Mouse (Mus musculus): ENCODE results near the gene Ndufs8. TPM values are rescaled to one million over a fixed set of nuclear protein-coding genes. Genes with fewer than 3 reads are reported as not detected.
"Not testable (repeated sequence)": the region's sequence is repeated elsewhere in the genome, so short reads cannot be mapped to it uniquely, and the experiment has no call there.

The Ndufs8 gene
- total RNA-seq (2015; ENCODE audit: low replicate concordance) (55.8 and 64.4 TPM in 2 replicates), total RNA-seq (2017; ENCODE audit: low replicate concordance) (11.0 and 14.0 TPM in 2 replicates)

DNA sequence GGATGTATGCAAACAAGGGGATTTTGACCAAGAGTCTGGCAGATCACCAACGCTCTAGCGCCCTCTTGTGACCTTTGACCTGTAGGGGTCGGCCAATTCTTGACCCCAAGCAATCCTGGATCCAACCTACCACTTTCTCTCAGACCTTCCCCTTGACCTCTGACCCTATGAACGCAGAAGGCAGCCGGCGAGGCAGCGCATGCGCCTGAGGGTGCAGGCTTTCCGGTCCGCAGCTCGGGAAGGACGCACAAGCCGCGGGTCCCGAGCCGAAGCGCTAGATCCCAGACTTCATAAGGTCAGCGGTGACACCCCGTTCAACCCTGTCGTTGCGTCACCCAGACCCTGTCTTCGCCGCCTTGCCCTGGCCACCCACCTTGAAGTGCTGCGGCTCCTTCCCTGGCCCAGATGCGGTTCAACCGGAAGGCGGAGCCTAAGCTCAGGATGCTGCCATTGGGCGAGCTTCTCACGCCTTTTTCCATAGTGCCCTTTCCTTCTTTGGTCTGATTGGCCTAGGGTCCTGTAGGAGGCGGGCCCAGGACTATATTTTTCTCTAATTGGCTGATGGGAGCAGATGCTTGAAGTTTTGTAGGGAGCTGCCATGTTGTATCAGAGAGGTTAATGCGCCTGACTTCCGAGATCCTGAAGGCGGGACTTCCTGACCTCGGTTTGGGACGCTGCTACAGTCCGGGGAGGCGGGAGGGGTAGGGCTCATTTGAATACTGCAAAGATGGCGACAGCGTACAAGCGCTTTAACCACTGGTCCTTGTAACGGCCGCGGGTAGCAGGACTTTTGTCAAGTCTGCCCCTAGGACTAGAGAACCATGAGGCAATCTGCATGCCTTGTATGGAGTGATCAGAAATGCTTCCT lies at the start of gene Ndufs8:
TSS of gene Ndufs8 (minus strand) at position 438 of the 868 bp plus-strand sequence.
- ATAC-seq (replicated peaks; ENCODE audit: low FRiP score, poor library complexity, severe bottlenecking): peak; percentile 93

DNA sequence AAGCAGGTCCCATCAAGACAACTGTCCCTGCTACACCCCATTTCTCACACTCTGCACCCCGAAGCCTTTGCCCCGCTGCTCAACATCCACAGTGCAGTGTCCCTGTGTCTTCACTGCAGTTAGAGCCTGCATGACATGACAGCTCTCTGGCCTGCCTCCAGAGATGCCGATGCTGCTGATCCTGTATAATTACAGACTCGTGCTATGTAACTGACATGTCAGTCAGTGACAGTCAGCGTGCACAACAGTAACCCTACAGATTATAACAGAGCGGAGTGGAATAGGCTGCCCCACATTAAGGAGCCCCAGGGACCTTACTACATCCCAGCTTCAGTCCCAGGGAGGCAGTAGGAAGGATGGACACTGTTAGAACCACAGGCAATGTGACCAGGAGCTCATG lies 49.2 kb upstream of the Ndufs8 start:
- not testable (repeated sequence) for ATAC-seq (replicated peaks; ENCODE audit: low FRiP score, poor library complexity, severe bottlenecking)

DNA sequence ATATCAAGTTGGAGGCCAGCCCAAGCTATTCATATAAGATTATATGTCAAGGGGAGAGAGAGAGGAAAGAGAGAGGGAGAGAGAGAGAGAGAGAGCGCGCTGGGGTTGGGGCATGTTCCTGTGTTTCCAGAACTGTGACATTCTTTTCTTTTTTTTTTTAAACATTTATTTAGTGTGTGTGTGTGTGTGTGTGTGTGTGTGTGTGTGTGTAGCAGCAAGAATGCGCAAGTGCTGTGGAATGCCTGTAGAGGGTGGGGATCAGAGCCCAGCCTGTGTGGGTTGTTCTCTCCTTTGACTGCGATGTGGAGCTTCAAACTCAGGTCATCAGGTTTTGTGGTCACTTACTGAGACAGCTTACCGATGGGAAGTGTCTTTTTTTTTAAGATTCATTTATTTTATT lies 47.6 kb upstream of the Ndufs8 start:
- ATAC-seq (replicated peaks; ENCODE audit: low FRiP score, poor library complexity, severe bottlenecking): no peak

DNA sequence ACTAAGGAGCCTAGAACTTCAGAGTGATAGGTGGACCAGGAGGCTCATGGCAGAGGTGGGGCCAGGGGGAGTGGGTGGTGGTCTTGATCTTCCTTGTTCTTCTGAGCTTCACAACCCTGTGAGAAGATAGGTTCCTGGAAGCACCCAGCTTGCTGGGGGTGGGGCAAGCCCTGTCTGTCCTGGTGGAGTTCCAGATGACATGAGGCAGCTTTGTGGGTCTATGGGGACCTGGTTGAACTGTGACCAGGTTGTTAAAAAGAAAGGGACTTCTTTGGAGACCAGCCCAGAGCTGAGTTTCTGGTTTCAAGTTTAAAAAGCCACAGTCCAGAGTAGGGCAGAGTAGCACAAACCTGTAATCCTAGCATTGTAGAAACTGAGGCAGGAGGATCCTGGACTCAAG lies 46.5 kb upstream of the Ndufs8 start:
- no peak for ATAC-seq (replicated peaks; ENCODE audit: low FRiP score, poor library complexity, severe bottlenecking)

- ATAC-seq (replicated peaks; ENCODE audit: low FRiP score, poor library complexity, severe bottlenecking): no peak
Measured at GRCm38 (mm10) chr19:3958470-3958869, 45.9 kb upstream of the Ndufs8 start, which contains the start of gene Aldh3b3. Gene Aldh3b3 (plus strand): TSS chr19:3958645.

- ATAC-seq (replicated peaks; ENCODE audit: low FRiP score, poor library complexity, severe bottlenecking): not testable (repeated sequence)
Measured at GRCm38 (mm10) chr19:3957296-3958036, 44.9 kb upstream of the Ndufs8 start.

DNA sequence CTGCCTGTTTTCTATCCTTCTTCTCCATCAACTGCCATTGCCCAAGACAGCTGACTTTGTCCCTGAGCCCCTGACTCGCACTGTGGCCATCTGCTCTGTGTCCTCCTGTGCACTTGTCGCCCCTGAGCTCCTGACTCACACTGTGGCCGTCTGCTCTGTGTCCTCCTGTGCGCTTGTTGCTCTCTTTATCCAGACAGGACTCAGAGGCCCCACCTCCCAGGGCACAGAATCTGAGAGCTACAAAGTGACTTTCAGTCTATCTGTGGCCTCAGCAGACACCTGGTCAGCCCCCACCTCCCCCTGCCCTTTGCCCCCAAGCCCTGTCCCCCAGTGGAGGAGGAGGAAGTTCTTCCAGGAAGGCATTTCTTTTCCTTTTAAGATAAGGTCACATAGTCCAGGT lies 43.2 kb upstream of the Ndufs8 start:
- no peak for ATAC-seq (replicated peaks; ENCODE audit: low FRiP score, poor library complexity, severe bottlenecking)

- ATAC-seq (replicated peaks; ENCODE audit: low FRiP score, poor library complexity, severe bottlenecking): no peak
Measured at GRCm38 (mm10) chr19:3955033-3955432, 42.5 kb upstream of the Ndufs8 start.

DNA sequence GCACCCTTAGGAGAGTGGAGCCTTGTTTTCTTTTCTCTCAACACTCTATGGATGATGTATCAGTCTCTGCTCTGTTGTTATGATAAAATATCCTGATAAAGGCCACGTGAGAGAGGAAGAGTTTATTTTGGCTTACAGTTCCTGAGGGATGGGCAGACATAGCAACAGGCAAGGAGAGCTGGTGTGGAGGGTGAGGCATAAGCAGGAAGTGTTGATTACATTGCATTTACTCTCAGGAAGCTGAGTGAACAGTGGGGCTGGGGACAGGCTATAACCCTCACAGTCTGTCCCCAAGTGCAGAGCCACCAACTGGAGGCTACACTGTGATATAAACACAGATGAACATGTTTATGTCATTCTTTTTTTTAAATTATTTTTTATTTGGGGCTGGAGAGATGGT lies 39.5 kb upstream of the Ndufs8 start:
- ATAC-seq (replicated peaks; ENCODE audit: low FRiP score, poor library complexity, severe bottlenecking): no peak

DNA sequence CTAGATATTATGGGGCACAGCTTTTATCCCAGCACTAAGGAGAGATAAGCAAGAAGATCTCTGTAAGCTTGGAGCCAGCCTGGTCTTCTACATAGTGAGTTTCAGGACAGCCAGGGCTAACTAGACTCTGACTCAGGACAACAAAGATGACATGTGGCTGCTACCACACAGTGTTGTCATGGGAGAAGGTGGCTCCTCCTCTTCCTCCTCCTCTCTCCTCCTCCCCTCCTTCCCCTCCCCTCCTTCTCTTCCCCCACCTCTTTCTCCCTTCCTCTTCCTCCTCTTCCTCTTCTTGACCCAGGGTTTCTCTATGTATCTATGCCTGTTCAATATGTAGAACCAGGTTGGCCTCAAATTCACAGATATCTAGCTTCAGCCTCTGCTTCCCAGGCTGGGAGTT lies 38.9 kb upstream of the Ndufs8 start:
- ATAC-seq (replicated peaks; ENCODE audit: low FRiP score, poor library complexity, severe bottlenecking): no peak

- ATAC-seq (replicated peaks; ENCODE audit: low FRiP score, poor library complexity, severe bottlenecking): no peak
Measured at GRCm38 (mm10) chr19:3950331-3950730, 37.8 kb upstream of the Ndufs8 start.

DNA sequence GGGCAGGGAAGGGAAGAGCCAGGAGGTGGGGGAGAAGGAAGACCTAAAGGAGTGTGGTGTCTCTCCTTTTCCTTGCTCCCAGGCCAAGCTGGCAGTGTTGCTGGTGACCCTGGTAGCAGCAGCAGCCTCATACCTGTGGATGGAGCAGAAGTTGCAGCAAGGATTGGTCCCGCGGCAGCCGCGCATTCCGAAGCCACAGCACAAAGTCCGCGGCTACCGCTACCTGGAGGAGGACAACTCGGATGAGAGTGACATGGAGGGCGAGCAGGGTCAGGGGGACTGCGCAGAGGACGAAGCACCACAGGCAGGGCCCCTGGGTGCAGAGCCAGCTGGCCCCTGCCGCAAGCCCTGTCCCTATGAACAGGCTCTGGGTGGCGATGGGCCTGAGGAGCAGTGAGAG lies 36.0 kb upstream of the Ndufs8 start:
- ATAC-seq (replicated peaks; ENCODE audit: low FRiP score, poor library complexity, severe bottlenecking): no peak

GRCm38 (mm10) chr19:3947813-3948212 lies 35.2 kb upstream of the Ndufs8 start:
- no peak for ATAC-seq (replicated peaks; ENCODE audit: low FRiP score, poor library complexity, severe bottlenecking)

GRCm38 (mm10) chr19:3946715-3947114 lies 34.1 kb upstream of the Ndufs8 start:
- ATAC-seq (replicated peaks; ENCODE audit: low FRiP score, poor library complexity, severe bottlenecking): peak; percentile 81

- ATAC-seq (replicated peaks; ENCODE audit: low FRiP score, poor library complexity, severe bottlenecking): no peak
Measured at GRCm38 (mm10) chr19:3945872-3946564, 33.4 kb upstream of the Ndufs8 start.

- ATAC-seq (replicated peaks; ENCODE audit: low FRiP score, poor library complexity, severe bottlenecking): peak; percentile 71
Measured at GRCm38 (mm10) chr19:3942986-3943735, 30.6 kb upstream of the Ndufs8 start.

GRCm38 (mm10) chr19:3942315-3942714 lies 29.7 kb upstream of the Ndufs8 start:
- ATAC-seq (replicated peaks; ENCODE audit: low FRiP score, poor library complexity, severe bottlenecking): no peak

DNA sequence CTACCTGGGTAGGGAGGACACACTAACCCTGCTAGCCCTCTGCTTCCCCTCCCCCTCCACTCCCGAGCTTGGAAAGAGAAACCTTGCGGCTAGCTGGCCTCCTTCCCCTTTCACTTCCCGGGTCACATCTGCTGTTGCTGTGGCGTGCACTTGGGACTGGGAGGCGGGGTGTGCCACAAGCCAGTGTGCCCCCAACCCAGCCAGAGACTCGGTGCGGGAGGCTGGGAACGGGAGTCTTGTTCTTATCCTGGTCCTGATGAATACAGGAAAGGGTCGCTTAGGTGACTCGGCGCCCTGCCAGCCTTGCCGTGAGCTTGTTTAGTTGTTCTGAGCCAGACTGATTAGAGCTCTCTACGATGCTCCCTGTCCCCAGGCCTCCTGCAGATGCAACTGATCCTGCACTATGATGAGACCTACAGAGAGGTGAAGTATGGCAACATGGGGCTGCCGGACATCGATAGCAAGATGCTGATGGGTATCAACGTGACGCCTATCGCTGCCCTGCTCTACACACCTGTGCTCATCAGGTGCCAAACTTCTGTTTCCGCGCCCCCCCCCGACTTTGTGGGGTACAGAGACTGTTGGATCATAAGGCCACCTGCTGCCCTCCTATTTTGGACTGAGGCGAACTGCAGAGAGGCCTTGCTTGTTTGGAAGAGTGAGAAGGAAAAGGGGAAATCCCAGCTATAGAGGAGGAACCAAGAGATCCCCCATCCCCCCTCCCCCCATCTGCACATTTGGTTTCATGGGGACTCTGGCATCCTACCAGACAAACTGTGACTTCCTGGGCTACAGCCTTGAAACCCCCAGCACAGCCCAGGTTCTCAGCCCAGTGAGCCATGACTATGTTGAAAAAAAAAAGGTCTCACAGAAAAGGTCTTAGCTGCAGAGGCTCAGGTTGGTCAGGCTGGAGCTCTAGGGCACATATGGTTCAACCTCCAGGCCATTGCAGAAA lies 23.6 kb upstream of the Ndufs8 start:
- ATAC-seq (replicated peaks; ENCODE audit: low FRiP score, poor library complexity, severe bottlenecking): no peak
